Mouse (Mus musculus): ENCODE data around the gene Magix. TPM values are rescaled to one million over a fixed set of nuclear protein-coding genes. Genes with fewer than 3 reads are reported as not detected.

The Magix gene
- polyA plus RNA-seq (2015; fragmentation: Nextera tagmentation; extraction: Ambion mirVana) = 0.30 and 0.63 TPM in 2 replicates

GRCm38 (mm10) chrX:7680864-7681263 lies at the start of gene Magix:
Magix (minus strand) TSS chrX:7681251.

GRCm38 (mm10) chrX:7728215-7728921 lies 47.3 kb upstream of the Magix start, which contains the start of gene Praf2:
Praf2 (plus strand) TSS chrX:7728439.

GRCm38 (mm10) chrX:7721514-7722281 lies 40.6 kb upstream of the Magix start, which contains the start of gene Gm45208:
Gm45208 (plus strand) TSS chrX:7722245.

GRCm38 (mm10) chrX:7714135-7714899 lies 33.3 kb upstream of the Magix start, which contains the start of gene Wdr45:
Wdr45 (plus strand) TSS chrX:7714333.

GRCm38 (mm10) chrX:7696954-7697381 lies 15.9 kb upstream of the Magix start, which contains the start of gene Gpkow:
Gpkow (plus strand) TSS chrX:7697131.

GRCm38 (mm10) chrX:7670921-7671623 lies 10.0 kb downstream of the Magix start, which contains the start of gene Plp2:
Plp2 (minus strand) TSS chrX:7671390.

GRCm38 (mm10) chrX:7657221-7657639 lies 23.8 kb downstream of the Magix start, which contains the start of gene Prickle3:
Prickle3 (plus strand) TSS chrX:7657260.

GRCm38 (mm10) chrX:7638401-7639091 lies 42.5 kb downstream of the Magix start, which contains the start of gene Syp:
Syp (plus strand) TSS chrX:7638471.

Other genes with a start within 250 kb of the Magix start
- gene Foxp3, start 107.6 kb downstream of the Magix start, polyA plus RNA-seq (2015; fragmentation: Nextera tagmentation; extraction: Ambion mirVana) = 0.11 and 0.17 TPM in 2 replicates
- gene Ppp1r3f, start 107.0 kb downstream of the Magix start, polyA plus RNA-seq (2015; fragmentation: Nextera tagmentation; extraction: Ambion mirVana) = 2.0 and 2.6 TPM in 2 replicates
- 18.1 and 20.4 TPM in 2 replicates for gene Ccdc22, start 75.7 kb downstream of the Magix start, polyA plus RNA-seq (2015; fragmentation: Nextera tagmentation; extraction: Ambion mirVana)
- gene Cacna1f, start 74.2 kb downstream of the Magix start, polyA plus RNA-seq (2015; fragmentation: Nextera tagmentation; extraction: Ambion mirVana) = 0.03 TPM in 1 of 2 replicates, not detected in the other
- gene Syp, start 42.8 kb downstream of the Magix start, polyA plus RNA-seq (2015; fragmentation: Nextera tagmentation; extraction: Ambion mirVana) = 29.4 and 43.0 TPM in 2 replicates
- gene Prickle3, start 24.0 kb downstream of the Magix start, polyA plus RNA-seq (2015; fragmentation: Nextera tagmentation; extraction: Ambion mirVana) = 6.0 and 7.0 TPM in 2 replicates
- gene Plp2, start 9.9 kb downstream of the Magix start, polyA plus RNA-seq (2015; fragmentation: Nextera tagmentation; extraction: Ambion mirVana) = 104 and 112 TPM in 2 replicates
- gene Gpkow, start 15.9 kb upstream of the Magix start, polyA plus RNA-seq (2015; fragmentation: Nextera tagmentation; extraction: Ambion mirVana) = 21.6 and 34.4 TPM in 2 replicates
- 63.2 and 88.4 TPM in 2 replicates for gene Wdr45, start 33.1 kb upstream of the Magix start, polyA plus RNA-seq (2015; fragmentation: Nextera tagmentation; extraction: Ambion mirVana)
- gene Gm45208, start 41.0 kb upstream of the Magix start, polyA plus RNA-seq (2015; fragmentation: Nextera tagmentation; extraction: Ambion mirVana) = 0.29 and 0.43 TPM in 2 replicates
- 25.9 and 43.7 TPM in 2 replicates for gene Praf2, start 47.2 kb upstream of the Magix start, polyA plus RNA-seq (2015; fragmentation: Nextera tagmentation; extraction: Ambion mirVana)
- gene Ccdc120, start 69.7 kb upstream of the Magix start, polyA plus RNA-seq (2015; fragmentation: Nextera tagmentation; extraction: Ambion mirVana) = 6.9 and 7.3 TPM in 2 replicates
- gene Tfe3, start 81.3 kb upstream of the Magix start, polyA plus RNA-seq (2015; fragmentation: Nextera tagmentation; extraction: Ambion mirVana) = 20.3 and 26.3 TPM in 2 replicates
- 26.0 and 30.5 TPM in 2 replicates for gene Gripap1, start 108.5 kb upstream of the Magix start, polyA plus RNA-seq (2015; fragmentation: Nextera tagmentation; extraction: Ambion mirVana)
- gene Kcnd1, start 141.0 kb upstream of the Magix start, polyA plus RNA-seq (2015; fragmentation: Nextera tagmentation; extraction: Ambion mirVana) = 1.8 and 2.8 TPM in 2 replicates
- 37.5 and 39.6 TPM in 2 replicates for gene Otud5, start 160.1 kb upstream of the Magix start, polyA plus RNA-seq (2015; fragmentation: Nextera tagmentation; extraction: Ambion mirVana)
- 5.9 and 7.2 TPM in 2 replicates for gene Pim2, start 197.0 kb upstream of the Magix start, polyA plus RNA-seq (2015; fragmentation: Nextera tagmentation; extraction: Ambion mirVana)
- 20.8 and 30.2 TPM in 2 replicates for gene Slc35a2, start 202.8 kb upstream of the Magix start, polyA plus RNA-seq (2015; fragmentation: Nextera tagmentation; extraction: Ambion mirVana)
- 117 and 159 TPM in 2 replicates for gene Pqbp1, start 218.0 kb upstream of the Magix start, polyA plus RNA-seq (2015; fragmentation: Nextera tagmentation; extraction: Ambion mirVana)
- gene Timm17b, start 218.1 kb upstream of the Magix start, polyA plus RNA-seq (2015; fragmentation: Nextera tagmentation; extraction: Ambion mirVana) = 156 and 183 TPM in 2 replicates
- not detected in 2 replicates for gene Gm10491, start 226.6 kb upstream of the Magix start, polyA plus RNA-seq (2015; fragmentation: Nextera tagmentation; extraction: Ambion mirVana)
- gene Gm10490, start 228.3 kb upstream of the Magix start, polyA plus RNA-seq (2015; fragmentation: Nextera tagmentation; extraction: Ambion mirVana) = not detected in 2 replicates
- 100 and 170 TPM in 2 replicates for gene Pcsk1n, start 238.6 kb upstream of the Magix start, polyA plus RNA-seq (2015; fragmentation: Nextera tagmentation; extraction: Ambion mirVana)
- gene Eras, start 247.4 kb upstream of the Magix start, polyA plus RNA-seq (2015; fragmentation: Nextera tagmentation; extraction: Ambion mirVana) = not detected in 2 replicates

All from adrenal gland, postnatal 0 days (tissue).